Mouse (Mus musculus): ENCODE measurements at regions not wholly inside any gene's neighbourhood (a gene's known extent, or its start where the extent isn't known, plus 50 kb on each side); places are given as distances from the start of the nearest gene placed in this dataset.

DNA sequence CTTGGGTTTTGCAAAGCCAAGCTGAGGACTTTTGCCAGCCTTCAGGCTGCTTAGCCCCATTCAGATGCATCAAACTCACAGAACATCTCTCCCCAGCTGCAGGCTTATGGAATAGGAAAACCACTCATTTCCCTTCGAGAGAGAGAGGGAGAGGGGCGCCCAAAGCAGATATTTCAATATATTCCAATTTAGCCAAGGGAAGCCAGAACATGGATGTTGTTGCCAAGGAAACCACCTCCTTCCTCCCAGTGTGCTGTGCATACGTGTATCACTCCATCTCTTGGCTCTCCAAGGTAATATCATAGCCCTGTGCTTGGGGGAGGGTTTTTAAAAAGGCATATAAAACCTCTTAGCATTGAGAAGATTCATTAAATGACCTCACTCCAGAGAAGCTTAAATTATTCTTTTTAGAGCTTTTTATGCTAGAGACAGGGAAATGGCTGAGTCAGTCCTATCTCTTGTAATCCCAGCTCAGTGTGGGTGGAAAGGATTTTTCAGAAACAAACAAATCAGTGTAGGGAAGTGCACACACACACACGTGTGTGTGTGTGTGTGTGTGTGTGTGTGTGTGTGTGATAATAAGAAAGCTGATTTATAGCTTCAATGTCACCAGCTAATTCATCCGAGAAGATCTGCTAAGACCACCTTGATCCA is 245.1 kb downstream of the Rps24 start:
- CTCF ChIA-PET = no interaction called here

DNA sequence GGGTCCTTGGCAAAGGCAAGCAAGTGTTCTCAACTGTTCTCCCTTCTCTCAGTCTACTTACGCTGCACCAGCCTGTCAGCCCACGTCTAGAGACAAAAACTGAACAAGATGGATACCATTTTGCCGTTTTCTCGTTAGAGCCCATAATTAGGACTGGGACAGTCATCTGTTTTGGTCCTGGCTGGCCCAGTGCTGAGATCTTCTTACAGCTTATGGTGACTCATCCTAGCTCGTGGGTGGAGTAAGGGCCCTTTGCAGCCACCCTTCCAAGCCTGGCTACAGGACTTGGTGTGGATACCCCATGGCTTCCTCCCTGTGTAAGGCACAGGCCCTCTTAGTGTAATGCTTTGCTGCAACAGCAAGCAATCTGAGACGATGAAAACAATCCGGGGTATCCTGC is 246.4 kb downstream of the Rps24 start:
- CTCF ChIA-PET = no interaction called here

DNA sequence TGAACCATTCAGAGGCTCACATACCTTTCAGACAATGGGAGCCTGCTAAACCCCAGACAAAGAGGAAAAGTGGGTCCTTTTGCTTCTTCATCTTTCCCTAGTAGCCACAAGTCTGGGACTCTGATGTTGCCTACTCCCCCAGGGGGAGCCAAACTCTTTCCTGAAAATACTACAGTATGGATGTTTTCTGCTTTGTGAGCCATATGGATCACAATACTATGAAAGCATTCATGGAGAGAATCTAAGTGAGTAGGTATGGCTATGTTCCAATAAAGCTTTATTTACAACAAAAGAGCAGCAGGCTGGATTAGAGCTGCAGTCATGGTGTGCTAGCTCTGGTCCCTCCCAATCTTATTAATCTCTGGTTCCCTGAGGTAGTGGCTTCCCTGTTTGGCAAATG is 251.9 kb downstream of the Rps24 start:
- CTCF ChIA-PET = no interaction called here

DNA sequence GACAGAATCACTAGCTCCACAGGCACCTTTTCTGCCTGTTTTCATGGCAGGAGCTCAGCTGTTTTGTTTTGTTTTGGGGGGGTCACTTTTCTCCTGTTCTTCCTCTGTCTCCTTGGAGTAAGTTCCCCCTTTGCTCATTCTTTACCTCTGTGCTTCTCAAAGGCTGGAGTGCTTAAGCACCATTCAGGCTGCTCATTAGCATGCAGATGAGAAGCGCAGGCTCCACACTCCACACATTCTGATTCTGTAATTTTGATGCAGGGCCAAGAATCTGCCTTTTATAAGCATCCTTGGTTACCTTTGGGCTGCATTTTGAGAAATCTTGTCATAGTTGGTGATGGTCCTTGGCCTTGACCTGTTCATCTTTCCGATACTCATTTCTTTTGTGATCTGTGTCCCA is 257.5 kb downstream of the Rps24 start:
- CTCF ChIA-PET = no interaction called here

DNA sequence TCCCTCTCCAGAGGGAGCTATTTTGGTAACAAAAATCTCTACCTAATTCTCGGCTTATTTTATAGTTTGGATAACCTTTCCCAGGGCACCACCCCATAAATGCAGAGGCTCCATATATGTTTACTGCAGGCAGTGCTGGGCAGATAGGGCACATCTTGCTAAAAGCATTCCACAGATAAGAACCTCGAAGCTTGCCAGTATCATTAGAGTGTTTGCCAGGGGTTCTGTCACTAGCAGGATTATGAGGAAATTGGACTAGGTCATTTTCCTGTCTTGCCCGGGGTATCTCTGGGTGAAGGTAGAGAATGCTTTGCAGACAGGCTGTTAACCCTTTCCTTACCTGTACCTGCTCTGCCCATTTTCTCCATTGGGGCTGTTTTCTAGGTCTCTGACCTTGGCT is 258.8 kb downstream of the Rps24 start:
- CTCF ChIA-PET = no interaction called here

DNA sequence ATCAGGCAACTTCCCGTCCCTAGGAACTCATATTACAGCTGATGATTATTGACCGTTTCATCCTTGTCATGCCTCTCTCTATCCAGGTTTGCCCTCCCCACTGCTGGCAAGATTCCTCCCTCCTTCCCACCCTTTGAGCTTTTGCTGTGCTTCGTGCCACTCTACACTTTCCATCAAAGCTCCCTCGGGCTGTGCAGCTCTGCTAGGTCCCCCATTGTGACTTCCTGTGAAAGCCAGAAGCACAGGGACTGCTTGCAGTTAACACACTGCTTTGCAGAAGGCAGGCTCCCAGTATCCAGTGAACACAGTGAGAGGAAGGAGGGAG is 260.5 kb downstream of the Rps24 start:
- CTCF ChIA-PET = no interaction called here

DNA sequence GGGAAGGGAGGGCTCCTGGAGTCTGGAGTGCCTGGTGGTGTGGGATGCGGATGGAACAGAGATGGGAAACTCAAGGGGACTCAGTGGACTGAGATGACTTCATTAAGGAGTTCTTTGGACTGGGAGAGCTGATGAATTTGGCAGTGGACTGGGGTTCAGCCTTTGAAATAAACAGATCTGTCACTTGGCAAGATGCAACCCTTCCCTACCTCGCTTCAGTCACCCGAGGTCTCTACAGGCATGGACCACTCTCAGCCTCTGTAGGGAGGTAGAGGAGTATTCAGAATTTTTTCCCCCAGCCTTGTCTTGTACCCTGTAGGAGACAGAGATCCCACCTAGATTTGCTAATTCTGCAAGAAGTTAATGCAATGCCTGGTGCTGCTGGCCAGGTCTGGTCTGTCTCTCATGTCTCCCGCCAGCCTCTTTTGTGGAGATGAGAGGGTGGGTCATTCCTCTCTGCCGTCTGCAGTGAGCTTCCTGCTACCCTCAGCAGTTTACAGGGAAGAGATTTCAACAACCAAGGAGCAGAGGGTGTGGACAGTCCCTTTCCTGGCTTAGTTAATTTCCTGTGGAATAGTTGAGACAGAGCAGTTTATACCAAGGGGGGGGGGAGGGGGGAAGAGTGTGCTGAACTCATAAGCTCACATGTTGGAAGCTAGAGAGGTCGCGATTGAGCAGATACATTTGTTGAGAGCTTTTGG is 261.0 kb downstream of the Rps24 start:
- CTCF ChIA-PET = no interaction called here

DNA sequence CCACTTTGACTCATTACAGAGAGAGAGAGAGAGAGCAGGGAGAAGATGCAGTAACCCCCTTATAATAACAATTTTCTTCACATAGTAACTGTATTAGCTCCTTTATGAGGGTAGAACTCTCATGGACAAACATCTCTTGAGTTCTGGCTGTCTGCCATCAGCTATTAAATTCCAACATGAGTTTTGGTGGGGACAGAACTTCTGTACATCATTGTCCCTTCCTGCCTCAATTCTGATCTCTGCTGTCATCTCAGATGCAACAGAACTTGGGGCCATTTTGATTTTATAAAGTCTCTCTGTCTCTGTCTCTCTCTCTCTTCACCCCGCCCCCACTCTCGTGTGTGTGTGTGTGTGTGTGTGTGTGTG is 261.6 kb downstream of the Rps24 start:
- CTCF ChIA-PET = no interaction called here

DNA sequence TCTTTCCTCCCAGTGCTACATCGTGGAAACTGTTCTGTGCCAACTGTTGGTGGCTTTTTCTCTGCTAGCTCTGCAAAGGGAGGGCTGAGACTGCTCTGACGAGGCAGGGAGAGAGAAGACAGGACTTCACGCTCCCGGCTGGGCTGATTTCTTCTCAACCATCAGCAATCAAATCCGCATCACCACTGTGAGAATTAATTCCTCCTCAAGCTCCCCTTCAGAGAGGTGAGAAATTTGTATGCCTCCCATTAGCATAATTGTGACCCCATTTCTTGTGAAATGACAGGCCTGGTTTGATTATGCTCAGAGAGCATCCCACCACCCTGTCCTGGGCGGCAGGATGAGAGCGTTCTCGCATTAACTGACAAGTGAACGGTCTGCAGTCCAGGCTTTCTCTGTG is 262.4 kb downstream of the Rps24 start:
- CTCF ChIA-PET = no interaction called here

DNA sequence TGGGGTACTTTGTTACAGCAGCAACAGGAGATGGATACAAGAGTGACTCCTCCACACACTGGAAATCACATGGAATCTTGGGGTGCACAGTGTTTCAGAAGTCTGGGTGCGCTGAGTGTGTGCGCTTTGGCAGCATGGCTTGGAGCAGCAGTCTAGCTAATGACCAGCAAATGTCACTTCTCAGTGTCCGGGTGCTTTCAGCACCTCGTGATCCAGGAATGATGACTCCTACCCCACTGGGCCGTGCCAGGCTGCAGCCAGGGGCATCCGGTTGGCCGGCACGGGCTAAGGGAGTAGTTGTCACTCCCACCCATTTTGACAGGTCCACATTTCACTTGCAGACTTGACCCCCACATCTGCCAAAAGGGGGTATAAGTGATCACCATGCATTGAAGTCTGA is 264.3 kb downstream of the Rps24 start:
- CTCF ChIA-PET = no interaction called here

DNA sequence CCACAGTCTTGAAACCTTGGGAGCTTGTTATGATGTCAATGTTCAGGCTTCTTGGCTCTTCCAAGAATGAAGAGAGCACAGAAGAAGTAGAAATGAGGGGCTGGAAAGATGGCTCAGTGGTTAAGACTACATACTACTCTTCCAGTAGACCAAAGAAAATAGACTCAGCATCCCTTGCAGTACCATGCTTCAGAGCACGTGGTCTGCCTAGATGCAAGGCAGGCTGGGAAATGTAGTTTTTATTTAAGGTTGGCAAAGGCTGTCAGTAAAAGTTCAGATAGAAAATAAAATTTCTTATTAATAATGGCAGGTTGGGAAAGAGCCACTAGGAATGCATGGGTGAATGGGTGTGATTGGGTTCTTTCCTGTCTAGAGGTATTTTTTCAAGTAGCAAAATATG is 267.8 kb downstream of the Rps24 start:
- CTCF ChIA-PET = no interaction called here

DNA sequence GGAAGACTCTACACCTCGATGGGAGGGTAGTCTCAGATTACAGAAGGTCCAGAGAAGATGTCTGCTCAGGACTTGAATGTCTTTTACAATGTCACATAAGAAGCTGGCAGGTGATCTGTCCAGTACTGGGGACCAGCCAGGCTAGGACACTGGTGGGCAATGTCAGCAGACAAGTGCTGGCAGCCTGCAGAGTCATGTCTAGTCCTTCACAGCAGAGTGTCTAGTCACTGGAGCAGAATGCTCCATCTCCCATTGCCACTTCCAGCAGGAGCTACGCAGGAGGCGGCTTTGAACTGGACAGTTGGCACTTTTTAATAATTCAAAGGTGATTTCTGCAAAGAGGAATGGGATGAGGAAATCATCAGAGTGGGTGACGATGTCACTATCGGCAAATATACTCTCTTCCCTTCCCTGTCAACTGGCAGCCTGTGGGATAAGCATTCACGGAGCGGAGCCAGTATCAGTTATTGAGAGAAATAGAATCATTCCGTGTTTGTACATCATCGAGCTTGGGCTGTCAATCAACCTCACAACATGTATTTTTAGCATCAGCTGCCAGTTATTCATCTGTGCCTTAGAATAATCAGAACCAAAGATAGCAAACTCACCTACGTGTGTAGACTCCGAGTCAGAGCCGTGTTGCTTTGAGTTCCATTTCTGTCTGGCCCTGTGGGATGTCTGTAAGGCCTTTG is 268.6 kb downstream of the Rps24 start:
- CTCF ChIA-PET = no interaction called here

DNA sequence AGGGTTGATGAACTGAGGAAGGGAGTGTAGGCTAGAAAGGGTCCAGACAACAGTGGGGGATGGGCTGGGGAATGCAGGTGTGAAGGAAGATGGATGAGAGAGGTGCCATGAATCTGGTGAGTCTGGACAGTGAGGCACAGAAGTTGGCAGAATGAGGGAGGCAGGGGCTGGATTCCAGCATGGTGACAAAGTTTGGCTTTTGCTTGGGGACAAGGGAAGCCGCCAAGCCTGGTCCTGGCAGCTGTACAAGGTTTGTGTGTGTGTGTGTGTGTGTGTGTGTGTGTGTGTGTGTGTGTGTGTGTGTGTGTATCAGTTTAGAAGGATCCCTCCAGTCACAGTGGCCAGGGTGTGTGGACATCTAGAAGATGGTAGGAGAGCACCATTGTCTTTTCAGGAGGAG is 270.4 kb downstream of the Rps24 start:
- CTCF ChIA-PET = no interaction called here

DNA sequence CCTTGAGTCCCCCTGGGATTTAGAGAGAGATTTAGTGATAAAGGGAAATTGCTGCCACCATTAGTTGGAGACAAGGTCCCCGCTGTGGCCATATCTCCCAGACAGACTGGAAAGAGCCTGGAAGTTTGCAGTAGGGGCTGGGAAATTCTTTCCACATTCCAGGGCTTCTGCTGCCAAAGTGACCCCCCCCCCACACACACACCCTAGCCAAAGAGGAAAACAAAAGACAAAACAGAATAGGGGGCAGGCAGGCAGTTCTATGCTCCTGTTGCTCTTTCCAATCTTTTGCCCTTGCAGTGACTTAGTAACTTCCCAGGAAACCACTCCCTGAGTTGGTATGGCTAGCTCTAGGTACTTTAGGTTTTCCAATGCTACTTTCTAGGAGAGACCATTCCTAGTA is 270.9 kb downstream of the Rps24 start:
- CTCF ChIA-PET = no interaction called here

DNA sequence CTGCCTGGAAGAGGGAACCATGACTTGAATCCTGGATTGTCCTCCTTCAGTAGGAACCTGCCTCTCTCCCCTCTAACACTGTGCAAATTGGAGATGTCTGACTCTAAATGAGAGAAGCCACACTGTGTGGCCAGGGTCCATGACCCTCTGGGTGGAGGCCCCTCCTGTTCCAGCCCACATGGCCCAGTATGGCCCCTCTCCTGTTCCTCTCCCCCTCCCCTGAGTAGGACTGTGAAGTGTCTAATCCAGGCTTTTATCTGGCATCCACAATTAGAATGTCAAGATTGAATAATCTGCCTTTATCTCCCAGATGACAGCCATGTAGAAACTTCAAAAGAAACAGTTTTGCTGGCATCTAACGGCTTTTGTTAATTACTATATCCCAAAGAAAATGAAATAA is 274.0 kb downstream of the Rps24 start:
- CTCF ChIA-PET = no interaction called here

DNA sequence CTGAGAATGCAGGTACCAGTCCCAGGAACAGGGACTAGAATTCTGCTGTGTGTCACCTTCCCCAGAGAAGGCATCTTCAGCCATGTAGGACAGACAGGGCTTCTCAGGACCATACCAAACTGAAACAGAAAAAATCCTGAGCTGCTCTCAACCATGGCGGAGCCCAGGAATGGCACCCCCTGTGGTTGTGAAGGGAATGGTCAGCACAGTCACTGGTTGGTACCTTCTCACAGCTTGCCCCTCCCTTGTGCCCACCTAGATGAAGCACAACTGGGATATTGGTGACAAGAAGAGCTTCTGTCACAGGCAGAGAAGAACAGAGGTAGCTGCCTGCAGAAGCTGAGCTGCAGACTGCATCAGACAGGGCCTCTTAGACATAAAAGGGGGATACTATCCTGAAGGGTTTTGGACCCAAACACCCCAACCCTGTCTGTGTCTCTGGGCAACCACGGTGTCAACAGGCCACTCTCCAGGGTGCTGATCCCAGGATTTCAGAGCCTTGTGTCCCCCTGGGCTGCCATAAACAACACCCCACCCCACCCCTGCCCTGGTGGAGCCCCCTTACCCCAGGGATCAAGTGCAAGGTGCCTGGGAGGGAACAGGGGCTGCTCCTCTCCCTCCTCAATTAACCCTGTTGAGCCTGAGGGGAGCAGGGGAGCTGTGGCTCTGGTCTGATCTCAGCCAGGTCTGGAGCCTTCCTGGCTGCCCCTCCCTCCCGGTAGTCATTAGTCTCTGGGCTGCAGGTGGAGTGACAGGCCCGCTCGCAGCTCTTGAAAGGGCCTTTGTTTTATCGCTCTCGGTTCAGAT is 275.7 kb downstream of the Rps24 start:
- CTCF ChIA-PET = no interaction called here

DNA sequence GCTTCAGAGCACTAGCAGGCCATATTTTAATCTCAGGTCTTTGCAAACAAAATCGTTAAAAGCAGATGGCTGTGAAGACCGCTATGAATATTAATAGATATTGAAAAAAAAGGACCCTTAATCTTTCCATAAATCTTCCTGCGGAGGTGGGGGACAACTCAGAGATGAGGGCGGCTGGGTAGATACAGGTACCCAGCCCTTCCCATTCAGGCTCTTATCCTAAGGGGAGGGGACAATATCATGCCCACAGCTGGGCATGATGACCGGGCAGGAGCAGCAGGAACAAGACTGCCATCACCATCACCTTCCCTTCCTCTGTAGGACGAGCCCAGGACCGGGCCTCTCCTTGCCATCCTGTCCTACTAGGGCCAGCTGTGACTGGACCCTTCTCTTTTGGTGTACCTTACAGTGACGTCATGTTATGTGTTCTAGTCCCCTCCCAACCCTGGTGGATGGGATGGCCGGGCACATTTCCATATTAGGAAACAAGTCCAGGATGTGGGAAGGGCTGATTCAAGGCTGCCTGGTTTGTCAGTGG is 276.4 kb downstream of the Rps24 start:
- CTCF ChIA-PET = no interaction called here

DNA sequence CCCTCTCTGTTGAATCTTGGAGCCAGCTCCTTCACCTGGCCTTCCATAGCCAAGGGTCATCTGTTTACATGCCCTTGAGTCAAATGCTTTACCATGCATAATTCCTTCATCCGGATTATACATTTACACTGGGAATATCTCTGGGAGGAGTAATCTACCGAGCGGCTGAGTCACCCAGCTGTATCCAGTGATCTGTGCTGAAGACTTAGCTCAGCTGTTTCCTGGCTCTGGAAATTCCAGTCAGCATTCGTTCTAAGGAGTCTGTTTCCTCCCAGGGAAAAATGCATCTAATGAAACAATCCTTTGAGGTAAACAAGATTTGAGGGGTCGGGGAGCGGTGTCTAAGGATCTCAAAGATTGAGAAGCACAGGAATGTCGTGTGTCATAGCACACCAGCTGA is 276.9 kb downstream of the Rps24 start:
- CTCF ChIA-PET = no interaction called here

DNA sequence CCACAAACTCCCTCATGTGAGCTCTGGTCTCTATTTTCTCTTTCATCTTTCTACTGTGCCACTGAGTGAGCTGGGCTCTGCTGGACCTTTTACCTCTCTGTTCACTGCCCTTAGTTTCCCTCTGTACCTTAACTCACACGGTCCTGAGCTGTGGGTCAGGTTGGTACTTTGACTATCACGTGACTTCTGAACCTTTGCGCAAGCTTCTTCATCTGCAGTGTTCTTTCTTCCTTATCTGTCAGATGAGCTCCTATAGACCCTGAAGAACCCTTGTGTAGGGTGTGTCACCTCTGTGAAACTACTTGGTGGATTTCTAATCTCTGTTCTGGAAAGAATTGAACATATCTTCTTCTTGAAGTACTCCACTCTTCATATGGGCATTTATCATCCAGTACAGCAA is 279.3 kb downstream of the Rps24 start:
- CTCF ChIA-PET = no interaction called here

DNA sequence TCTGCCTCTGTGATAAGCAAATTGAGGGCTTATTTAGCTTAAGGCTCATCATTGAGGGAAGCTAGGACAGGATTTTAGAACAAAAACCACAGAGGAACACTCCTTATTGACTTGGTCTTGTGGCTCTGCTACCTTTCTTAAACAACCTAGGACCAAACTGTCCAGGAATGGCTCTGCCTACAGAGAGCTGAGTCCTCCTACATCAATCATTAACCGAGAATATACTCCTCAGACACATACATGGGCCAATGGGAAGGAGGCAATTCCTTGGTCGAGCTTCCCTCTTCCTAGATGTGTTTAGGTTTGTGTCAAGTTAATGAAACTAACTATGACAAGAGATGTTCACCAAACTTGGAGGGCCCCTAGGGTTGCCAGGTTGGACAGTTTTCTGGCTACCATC is 279.8 kb downstream of the Rps24 start:
- CTCF ChIA-PET = no interaction called here

DNA sequence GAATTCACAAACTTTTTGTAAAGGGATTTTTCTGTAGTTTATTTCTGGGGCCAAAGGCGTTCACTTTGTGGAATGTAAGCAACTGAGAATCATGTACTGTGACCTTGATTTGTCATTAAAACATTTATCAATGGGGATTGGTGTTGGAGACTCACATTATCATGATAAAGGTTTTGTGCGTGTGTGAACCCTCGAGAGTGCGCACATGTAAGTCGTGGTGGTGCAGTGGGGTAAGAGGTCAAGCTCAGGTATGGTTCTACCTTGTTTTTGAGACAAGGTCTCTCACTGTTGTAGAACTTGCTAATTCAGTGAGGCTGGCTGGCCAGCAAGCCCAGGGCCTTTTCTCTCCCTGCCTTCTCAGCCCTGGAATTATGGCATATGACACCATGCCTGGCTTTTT is 280.4 kb downstream of the Rps24 start:
- CTCF ChIA-PET = no interaction called here

DNA sequence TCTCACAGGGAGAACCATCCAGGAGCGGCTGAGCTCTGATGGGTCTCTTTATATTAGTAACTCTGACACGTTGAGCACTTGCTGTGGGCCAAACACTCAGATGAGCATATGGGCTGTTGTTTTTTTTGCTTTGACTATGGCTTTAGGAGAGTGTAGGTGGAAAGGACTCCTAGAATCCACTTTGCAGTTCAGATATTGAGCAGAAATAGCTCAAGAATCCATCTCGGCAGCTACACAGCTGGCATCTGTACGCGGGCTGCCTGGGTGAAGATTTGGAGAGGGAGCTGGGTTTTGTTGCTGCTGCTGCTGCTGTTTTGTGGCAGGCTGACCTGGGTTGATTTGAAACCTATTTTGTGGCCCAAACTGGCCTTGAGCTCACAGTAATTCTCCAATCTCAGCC is 281.0 kb downstream of the Rps24 start:
- CTCF ChIA-PET = no interaction called here

DNA sequence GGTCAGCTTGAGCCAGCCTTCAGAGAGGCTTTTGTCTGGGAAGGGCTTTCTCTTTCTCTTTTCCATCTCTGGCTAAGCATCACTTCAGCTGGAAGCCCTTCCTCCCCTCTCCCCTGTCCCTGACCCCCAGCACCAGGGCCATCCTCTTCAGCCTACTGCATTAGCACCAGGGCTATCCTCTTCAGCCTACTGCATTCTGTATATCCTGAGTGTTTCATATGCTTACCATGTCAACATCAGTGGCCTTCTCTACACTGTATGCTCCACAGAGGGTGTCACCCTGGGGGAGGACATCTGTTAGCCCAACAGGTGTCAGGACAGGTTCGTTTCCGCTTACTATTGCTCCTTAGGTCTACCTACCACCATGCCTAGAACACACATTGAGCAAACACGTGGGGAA is 282.5 kb downstream of the Rps24 start:
- CTCF ChIA-PET = no interaction called here

Data from spleen, embryonic (tissue).